8 mouse cellular contexts compared by ENCODE assay signal in genomic region chr9:56881539-56882082, GRCm38 (mm10). TPM values are rescaled to one million over a fixed set of nuclear protein-coding genes. Genes with fewer than 3 reads are reported as not detected.
DNase-seq lines count a peak whose midpoint lies in the region; ATAC-seq and TF ChIP-seq lines count a peak whose summit lies in the region.
"Had no signal": no experiment of that assay in that cellular context is flagged by ENCODE, and none has a peak within 500 bp of the region (broad histone marks: within the 10 kb centered on the region; RNA-seq: fewer than 3 reads in every experiment).

No protein-coding gene starts in this region.

- TF ChIP-seq CTCF in heart, postnatal 0 days (IDR thresholded peaks at IDR 0.05; ENCODE audit: low read depth), result no peak
- TF ChIP-seq CTCF in midbrain, postnatal 0 days (IDR thresholded peaks at IDR 0.05), result no peak

- no peak overlapping the region for H3K9ac ChIP-seq in heart, postnatal 0 days (replicated peaks; ENCODE audit: low read depth, low read length)
- no peak overlapping the region for H3K9ac ChIP-seq in midbrain, postnatal 0 days (replicated peaks; ENCODE audit: low read length, poor library complexity, severe bottlenecking)
- H3K9ac ChIP-seq in midbrain, embryonic 11.5 days (ENCODE audit: low read length), result no peak overlapping the region
- no peak overlapping the region for H3K9ac ChIP-seq in stomach, embryonic 14.5 days (replicated peaks; ENCODE audit: low read depth, low read length)

- H3K9me3 ChIP-seq in heart, postnatal 0 days (replicated peaks; ENCODE audit: control insufficient read depth, low read length), result no peaks in the 10 kb centered on the region
- H3K9me3 ChIP-seq in midbrain, postnatal 0 days (ENCODE audit: low read length), result no peaks in the 10 kb centered on the region
- H3K9me3 ChIP-seq in midbrain, embryonic 11.5 days (ENCODE audit: control insufficient read depth, low read length), result no peaks in the 10 kb centered on the region
- no peaks in the 10 kb centered on the region for H3K9me3 ChIP-seq in stomach, embryonic 14.5 days (ENCODE audit: control insufficient read depth, low read depth, low read length)

- H3K4me1 ChIP-seq in heart, postnatal 0 days (ENCODE audit: control insufficient read depth, insufficient read depth), result no peaks in the 10 kb centered on the region
- peaks cover 2% of the 10 kb centered on the region; the same call in 1 of the 2 replicates for H3K4me1 ChIP-seq in midbrain, postnatal 0 days (ENCODE audit: insufficient read depth, low read length)
- no peaks in the 10 kb centered on the region for H3K4me1 ChIP-seq in midbrain, embryonic 11.5 days (ENCODE audit: control insufficient read depth, insufficient read depth, low read length)
- H3K4me1 ChIP-seq in stomach, embryonic 14.5 days (ENCODE audit: control insufficient read depth, insufficient read depth, low read length), result peaks cover 11% of the 10 kb centered on the region; the same call in 1 of the 2 replicates

- DNase-seq in heart, postnatal 0 days (ENCODE audit: low spot score), result no peak
- DNase-seq in heart, adult 18-20 months, result no peak
- DNase-seq in midbrain, postnatal 0 days (ENCODE audit: low spot score), result peak; percentile 49
- DNase-seq in midbrain, embryonic 11.5 days (ENCODE audit: low spot score, missing footprints), result no peak
- peak; percentile 57 for DNase-seq in forelimb bud, embryonic 11.5 days (ENCODE audit: low read depth, low spot score)
- no peak for DNase-seq in spleen, postnatal 36 days (ENCODE audit: low spot score in 2 of 2)
- DNase-seq: lung, postnatal 10 days had no signal

- H3K27ac ChIP-seq in heart, postnatal 0 days (ENCODE audit: low read depth), result 0 out of 2 replicates have a peak overlapping the region, but pooled peaks have one; percentile 40
- no peak overlapping the region for H3K27ac ChIP-seq in midbrain, postnatal 0 days (ENCODE audit: low read depth, low read length)
- no peak overlapping the region for H3K27ac ChIP-seq in midbrain, embryonic 11.5 days (ENCODE audit: low read depth, low read length)
- 0 out of 2 replicates have a peak overlapping the region, but pooled peaks have one; percentile 21 for H3K27ac ChIP-seq in stomach, embryonic 14.5 days (ENCODE audit: low read length)

- peaks cover 26% of the 10 kb centered on the region for H3K36me3 ChIP-seq in heart, postnatal 0 days (replicated peaks; ENCODE audit: control insufficient read depth, insufficient read depth, low read length)
- no peaks in the 10 kb centered on the region for H3K36me3 ChIP-seq in midbrain, postnatal 0 days (ENCODE audit: insufficient read depth, low read length)
- no peaks in the 10 kb centered on the region for H3K36me3 ChIP-seq in midbrain, embryonic 11.5 days (ENCODE audit: control insufficient read depth, insufficient read depth, low read length)
- H3K36me3 ChIP-seq in stomach, embryonic 14.5 days (ENCODE audit: control insufficient read depth, insufficient read depth, low read length), result peaks cover 16% of the 10 kb centered on the region; the same call in 1 of the 2 replicates

- ATAC-seq in heart, postnatal 0 days (ENCODE audit: insufficient read depth, low read depth), result no peak
- no peak for ATAC-seq in midbrain, postnatal 0 days (ENCODE audit: low FRiP score)
- no peak for ATAC-seq in midbrain, embryonic 11.5 days (ENCODE audit: low FRiP score)
- ATAC-seq in stomach, embryonic 14.5 days (ENCODE audit: insufficient number of reproducible peaks, insufficient read depth, low FRiP score, low read depth), result no peak

- WGBS in heart, postnatal 0 days, result 74% methylated on average over 3 of the region's 3 CpGs
- WGBS in midbrain, postnatal 0 days, result 88% methylated on average over 3 of the region's 3 CpGs
- 97% methylated on average over 3 of the region's 3 CpGs for WGBS in midbrain, embryonic 11.5 days
- WGBS in stomach, embryonic 14.5 days, result 47% methylated on average over 3 of the region's 3 CpGs

- no peak overlapping the region for H3K4me3 ChIP-seq in heart, postnatal 0 days (ENCODE audit: low read depth, low read length)
- H3K4me3 ChIP-seq in midbrain, postnatal 0 days (ENCODE audit: low read depth, low read length), result no peak overlapping the region
- no peak overlapping the region for H3K4me3 ChIP-seq in midbrain, embryonic 11.5 days (ENCODE audit: low read depth, low read length)
- no peak overlapping the region for H3K4me3 ChIP-seq in stomach, embryonic 14.5 days (ENCODE audit: low read depth, low read length)

- no peaks in the 10 kb centered on the region for H3K27me3 ChIP-seq in heart, postnatal 0 days (ENCODE audit: control insufficient read depth, insufficient read depth, low read length)
- no peaks in the 10 kb centered on the region for H3K27me3 ChIP-seq in midbrain, postnatal 0 days (ENCODE audit: insufficient read depth, low read length)
- H3K27me3 ChIP-seq in midbrain, embryonic 11.5 days (ENCODE audit: control insufficient read depth, insufficient read depth, low read length), result no peaks in the 10 kb centered on the region
- no peaks in the 10 kb centered on the region for H3K27me3 ChIP-seq in stomach, embryonic 14.5 days (ENCODE audit: control insufficient read depth, insufficient read depth, low read length)

- no peak overlapping the region for H3K4me2 ChIP-seq in heart, postnatal 0 days (ENCODE audit: low read depth, low read length)
- H3K4me2 ChIP-seq in midbrain, postnatal 0 days (ENCODE audit: low read depth, low read length, poor library complexity, severe bottlenecking), result no peak overlapping the region
- H3K4me2 ChIP-seq in midbrain, embryonic 11.5 days, result no peak overlapping the region
- H3K4me2 ChIP-seq in stomach, embryonic 14.5 days (replicated peaks; ENCODE audit: low read depth, low read length), result no peak overlapping the region

- no peak for TF ChIP-seq EP300 in heart, postnatal 0 days (IDR thresholded peaks at IDR 0.05; ENCODE audit: low read depth)

RNA-seq across cellular contexts. Expression of gene Cspg4, which starts 16.8 kb away (rescaled TPM):
- total RNA-seq in heart, postnatal 0 days (2014; rRNA removed; ENCODE audit: low replicate concordance), result 62.4 and 93.5 TPM in 2 replicates
- 14.4 and 17.4 TPM in 2 replicates for polyA plus RNA-seq in heart, postnatal 0 days (2015; fragmentation: Nextera tagmentation; extraction: Ambion mirVana)
- 10 to 100 TPM in 1 of 2 experiments, 1 to 10 TPM in 1; 9.9 to 11.5 TPM for total RNA-seq in heart, adult 18-20 months (2021)
- 31.6 and 37.3 TPM in 2 replicates for total RNA-seq in midbrain, postnatal 0 days (2014; rRNA removed)
- 7.5 and 8.7 TPM in 2 replicates for polyA plus RNA-seq in midbrain, postnatal 0 days (2015; fragmentation: Nextera tagmentation; extraction: Ambion mirVana)
- 1.1 and 1.4 TPM in 2 replicates for polyA plus RNA-seq in midbrain, embryonic 11.5 days (2014; fragmentation: Nextera tagmentation; extraction: Ambion mirVana)
- polyA plus RNA-seq in stomach, embryonic 14.5 days (2014; fragmentation: Nextera tagmentation; extraction: Ambion mirVana), result 16.1 and 17.5 TPM in 2 replicates

RNA-seq across cellular contexts. Expression of gene Odf3l1, which starts 17.1 kb away (rescaled TPM):
- total RNA-seq in heart, postnatal 0 days (2014; rRNA removed; ENCODE audit: low replicate concordance), result not detected in 2 replicates
- polyA plus RNA-seq in heart, postnatal 0 days (2015; fragmentation: Nextera tagmentation; extraction: Ambion mirVana), result 0.12 and 0.36 TPM in 2 replicates
- not detected for total RNA-seq in heart, adult 18-20 months (2021)
- total RNA-seq in midbrain, postnatal 0 days (2014; rRNA removed), result 0.28 TPM in 1 of 2 replicates, not detected in the other
- polyA plus RNA-seq in midbrain, postnatal 0 days (2015; fragmentation: Nextera tagmentation; extraction: Ambion mirVana), result 0.25 TPM in 1 of 2 replicates, not detected in the other
- polyA plus RNA-seq in midbrain, embryonic 11.5 days (2014; fragmentation: Nextera tagmentation; extraction: Ambion mirVana), result not detected in 2 replicates
- polyA plus RNA-seq in stomach, embryonic 14.5 days (2014; fragmentation: Nextera tagmentation; extraction: Ambion mirVana), result 1.7 and 1.9 TPM in 2 replicates

RNA-seq across cellular contexts. Expression of gene Snx33, which starts 46.6 kb away (rescaled TPM):
- total RNA-seq in heart, postnatal 0 days (2014; rRNA removed; ENCODE audit: low replicate concordance), result 11.4 and 13.5 TPM in 2 replicates
- 4.4 and 5.2 TPM in 2 replicates for polyA plus RNA-seq in heart, postnatal 0 days (2015; fragmentation: Nextera tagmentation; extraction: Ambion mirVana)
- 1 to 10 TPM; 7.0 to 8.2 TPM for total RNA-seq in heart, adult 18-20 months (2021)
- 5.7 and 7.3 TPM in 2 replicates for total RNA-seq in midbrain, postnatal 0 days (2014; rRNA removed)
- 1.6 and 1.7 TPM in 2 replicates for polyA plus RNA-seq in midbrain, postnatal 0 days (2015; fragmentation: Nextera tagmentation; extraction: Ambion mirVana)
- polyA plus RNA-seq in midbrain, embryonic 11.5 days (2014; fragmentation: Nextera tagmentation; extraction: Ambion mirVana), result 4.8 and 4.9 TPM in 2 replicates
- 8.8 and 9.5 TPM in 2 replicates for polyA plus RNA-seq in stomach, embryonic 14.5 days (2014; fragmentation: Nextera tagmentation; extraction: Ambion mirVana)

RNA-seq across cellular contexts. Expression of gene Imp3, which starts 55.7 kb away (rescaled TPM):
- 178 and 179 TPM in 2 replicates for total RNA-seq in heart, postnatal 0 days (2014; rRNA removed; ENCODE audit: low replicate concordance)
- polyA plus RNA-seq in heart, postnatal 0 days (2015; fragmentation: Nextera tagmentation; extraction: Ambion mirVana), result 58.1 and 63.1 TPM in 2 replicates
- total RNA-seq in heart, adult 18-20 months (2021), result 10 to 100 TPM; 55.8 to 58.3 TPM
- total RNA-seq in midbrain, postnatal 0 days (2014; rRNA removed), result 131 and 133 TPM in 2 replicates
- 77.2 and 80.3 TPM in 2 replicates for polyA plus RNA-seq in midbrain, postnatal 0 days (2015; fragmentation: Nextera tagmentation; extraction: Ambion mirVana)
- polyA plus RNA-seq in midbrain, embryonic 11.5 days (2014; fragmentation: Nextera tagmentation; extraction: Ambion mirVana), result 57.0 and 69.4 TPM in 2 replicates
- polyA plus RNA-seq in stomach, embryonic 14.5 days (2014; fragmentation: Nextera tagmentation; extraction: Ambion mirVana), result 76.8 and 78.1 TPM in 2 replicates

Comparison
In these comparisons a context has a peak if more than half of its experiments do, and no peak if none do; other contexts are left out.
1. DNase-seq: peak in midbrain, postnatal 0 days (single experiment) and forelimb bud, embryonic 11.5 days (single experiment); none in heart, postnatal 0 days (single experiment), heart, adult 18-20 months (0 of 2), midbrain, embryonic 11.5 days (single experiment) and spleen, postnatal 36 days (0 of 2).
2. H3K27ac ChIP-seq: peak in heart, postnatal 0 days (single experiment) and stomach, embryonic 14.5 days (single experiment); none in midbrain, postnatal 0 days (single experiment) and midbrain, embryonic 11.5 days (single experiment).